Mouse (Mus musculus): ENCODE measurements around the gene Acvr1c. TPM values are rescaled to one million over a fixed set of nuclear protein-coding genes. Genes with fewer than 3 reads are reported as not detected.

Gene Acvr1c
- polyA plus RNA-seq, 1 experiment from 2014 or later: 3.6 TPM

Other genes with a start within 250 kb of the Acvr1c start
- 0.47 and 0.94 TPM in 2 replicates for gene Cytip, start 162.4 kb downstream of the Acvr1c start, polyA plus RNA-seq (2014; fragmentation: Nextera tagmentation; extraction: Ambion mirVana)
- gene Gm17409, start 112.2 kb upstream of the Acvr1c start, polyA plus RNA-seq (2014; fragmentation: Nextera tagmentation; extraction: Ambion mirVana): not detected in 2 replicates
- 12.5 and 12.6 TPM in 2 replicates for gene Acvr1, start 209.3 kb upstream of the Acvr1c start, polyA plus RNA-seq (2014; fragmentation: Nextera tagmentation; extraction: Ambion mirVana)
- 6.1 and 7.5 TPM in 2 replicates for gene Upp2, start 209.4 kb upstream of the Acvr1c start, polyA plus RNA-seq (2014; fragmentation: Nextera tagmentation; extraction: Ambion mirVana)

Measured in heart, embryonic 14.5 days (tissue).